Mouse (Mus musculus) urinary bladder, adult 18-20 months (tissue): ENCODE data around the gene Ano1.

Source experiments
- DNase-seq, 2 experiments: peaks; one replicate each; pipeline ENCODE4 v3.0.0; 2022; ENCODE audit warnings: low spot score in 2 of 2, mixed read lengths in 2 of 2

The Ano1 gene

DNA sequence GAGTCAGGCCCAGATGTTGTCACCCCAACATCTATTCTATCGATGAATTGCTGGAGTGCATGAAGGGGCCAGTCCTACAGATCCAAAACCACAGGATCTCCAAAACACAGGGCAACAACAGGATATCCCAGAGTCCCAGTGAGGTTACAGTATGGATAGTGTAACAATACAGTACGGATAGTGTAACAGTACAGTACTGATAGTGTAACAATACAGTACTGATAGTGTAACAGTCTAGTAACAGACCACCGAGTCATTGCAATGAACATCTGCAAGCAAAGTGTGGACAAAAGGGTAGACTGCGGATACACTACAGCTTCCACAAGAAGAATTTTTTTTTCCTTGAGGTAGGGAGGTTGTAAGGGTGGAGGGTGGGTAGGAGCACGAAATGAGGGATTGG, 210.4 kb downstream of the Ano1 start:
- DNase-seq, result no peak

DNA sequence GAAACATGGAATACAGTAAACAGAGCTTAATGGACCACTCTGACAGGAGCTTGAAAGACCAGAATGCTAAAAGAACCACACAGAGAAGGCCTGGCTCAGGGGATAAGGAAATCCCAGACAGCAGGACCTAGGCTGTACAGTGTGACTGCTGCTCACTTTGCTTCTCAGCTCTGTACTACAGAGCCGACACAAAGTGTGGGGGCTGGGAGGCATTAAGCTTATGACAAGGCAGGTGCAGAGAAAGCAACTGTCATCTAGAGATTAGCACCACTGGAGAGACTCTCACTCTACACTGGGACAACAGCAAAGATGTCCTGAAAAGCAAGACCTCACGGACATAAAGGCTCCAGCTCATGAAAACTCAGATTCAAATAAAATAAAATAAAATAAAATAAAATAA, 212.6 kb downstream of the Ano1 start:
- no peak for DNase-seq
